Mouse (Mus musculus) kidney, postnatal 25 days (tissue): ENCODE results near the gene Rapgef4.

Experiments
- DNase-seq, 2 experiments: peaks; one replicate each; pipeline ENCODE4 v3.0.0; 2021; ENCODE audit warnings: mixed read lengths in 2 of 2

Gene Rapgef4

GRCm38 (mm10) chr2:71985730-71986129 lies 4.7 kb downstream of the Rapgef4 start:
- no peak for DNase-seq

GRCm38 (mm10) chr2:71986276-71986848 lies 5.3 kb downstream of the Rapgef4 start:
- DNase-seq, result no peak

- no peak for DNase-seq
These were observed 7.5 kb downstream of the Rapgef4 start for GRCm38 (mm10) chr2:71988572-71988971.

- no peak for DNase-seq
These were observed 11.1 kb downstream of the Rapgef4 start for GRCm38 (mm10) chr2:71992129-71992528.

GRCm38 (mm10) chr2:71993729-71994423 lies 12.8 kb downstream of the Rapgef4 start:
- DNase-seq, result no peak

- no peak for DNase-seq
These were observed 17.5 kb downstream of the Rapgef4 start for GRCm38 (mm10) chr2:71998531-71998930.

- DNase-seq, result no peak
These were observed 19.1 kb downstream of the Rapgef4 start for GRCm38 (mm10) chr2:72000102-72000501.

GRCm38 (mm10) chr2:72002843-72003370 lies 21.9 kb downstream of the Rapgef4 start:
- DNase-seq, result no peak

GRCm38 (mm10) chr2:72003756-72004525 lies 22.9 kb downstream of the Rapgef4 start:
- no peak for DNase-seq

GRCm38 (mm10) chr2:72005051-72005450 lies 24.0 kb downstream of the Rapgef4 start:
- no peak for DNase-seq

GRCm38 (mm10) chr2:72009446-72010218 lies 28.6 kb downstream of the Rapgef4 start:
- DNase-seq, result no peak

- DNase-seq, result no peak
These were observed 34.3 kb downstream of the Rapgef4 start for GRCm38 (mm10) chr2:72015366-72015765.

GRCm38 (mm10) chr2:72016013-72016412 lies 35.0 kb downstream of the Rapgef4 start:
- no peak for DNase-seq

GRCm38 (mm10) chr2:72017168-72017567 lies 36.1 kb downstream of the Rapgef4 start:
- no peak for DNase-seq

GRCm38 (mm10) chr2:72018736-72019135 lies 37.7 kb downstream of the Rapgef4 start:
- no peak for DNase-seq

- DNase-seq, result no peak
These were observed 39.7 kb downstream of the Rapgef4 start for GRCm38 (mm10) chr2:72020755-72021154.

GRCm38 (mm10) chr2:72021440-72021839 lies 40.4 kb downstream of the Rapgef4 start:
- no peak for DNase-seq

GRCm38 (mm10) chr2:72021845-72022244 lies 40.8 kb downstream of the Rapgef4 start:
- peak in 1 of 2 experiments; percentile 21 for DNase-seq

- no peak for DNase-seq
These were observed 42.8 kb downstream of the Rapgef4 start for GRCm38 (mm10) chr2:72023791-72024190.

- DNase-seq, result no peak
These were observed 44.6 kb downstream of the Rapgef4 start for GRCm38 (mm10) chr2:72025660-72026059.

GRCm38 (mm10) chr2:72026506-72026905 lies 45.5 kb downstream of the Rapgef4 start:
- no peak for DNase-seq

GRCm38 (mm10) chr2:72029081-72029480 lies 48.0 kb downstream of the Rapgef4 start:
- DNase-seq, result no peak
